Mouse (Mus musculus): ENCODE measurements at regions not wholly inside any gene's neighbourhood (a gene's known extent, or its start where the extent isn't known, plus 50 kb on each side); places are given as distances from the start of the nearest gene placed in this dataset.

GRCm38 (mm10) chr13:42358588-42358987, 57.3 kb downstream of the Edn1 start:
- no peak for DNase-seq

GRCm38 (mm10) chr13:42367655-42368554, 66.6 kb downstream of the Edn1 start:
- peak; percentile 69 to 92 for DNase-seq

GRCm38 (mm10) chr13:42369826-42370225, 68.5 kb downstream of the Edn1 start:
- DNase-seq, result peak; percentile 49 to 86

- DNase-seq, result no peak
These were observed 70.9 kb downstream of the Edn1 start for GRCm38 (mm10) chr13:42372201-42372600.

- peak; percentile 15 to 47 for DNase-seq
These were observed 72.9 kb downstream of the Edn1 start for GRCm38 (mm10) chr13:42374181-42374596.

- DNase-seq, result no peak
These were observed 78.4 kb downstream of the Edn1 start for GRCm38 (mm10) chr13:42379675-42380074.

GRCm38 (mm10) chr13:42383099-42383498, 81.8 kb downstream of the Edn1 start:
- no peak for DNase-seq

GRCm38 (mm10) chr13:42390389-42390788, 89.1 kb downstream of the Edn1 start:
- DNase-seq, result no peak

GRCm38 (mm10) chr13:42391330-42392005, 90.2 kb downstream of the Edn1 start:
- no peak for DNase-seq

GRCm38 (mm10) chr13:42392701-42393100, 91.4 kb downstream of the Edn1 start:
- no peak for DNase-seq

GRCm38 (mm10) chr13:42394572-42394971, 93.3 kb downstream of the Edn1 start:
- DNase-seq, result no peak

- no peak for DNase-seq
These were observed 100.2 kb downstream of the Edn1 start for GRCm38 (mm10) chr13:42401513-42401912.

GRCm38 (mm10) chr13:42403231-42404020, 102.2 kb downstream of the Edn1 start:
- peak in 1 of 2 experiments; percentile 14 for DNase-seq

- DNase-seq, result no peak
These were observed 111.5 kb downstream of the Edn1 start for GRCm38 (mm10) chr13:42412652-42413282.

GRCm38 (mm10) chr13:42446921-42447320, 145.6 kb downstream of the Edn1 start:
- no peak for DNase-seq

- DNase-seq, result no peak
These were observed 152.4 kb downstream of the Edn1 start for GRCm38 (mm10) chr13:42453665-42454064.

- DNase-seq, result no peak
These were observed 158.6 kb downstream of the Edn1 start for GRCm38 (mm10) chr13:42459892-42460291.

GRCm38 (mm10) chr13:42478825-42479224, 177.5 kb downstream of the Edn1 start:
- DNase-seq, result peak in 1 of 2 experiments; percentile 17

- no peak for DNase-seq
These were observed 189.3 kb upstream of the Phactr1 start for GRCm38 (mm10) chr13:42490956-42491680.

GRCm38 (mm10) chr13:42494371-42494770, 186.1 kb upstream of the Phactr1 start:
- peak in 1 of 2 experiments; percentile 17 for DNase-seq

GRCm38 (mm10) chr13:42498351-42498750, 182.1 kb upstream of the Phactr1 start:
- no peak for DNase-seq

GRCm38 (mm10) chr13:42507535-42507934, 172.9 kb upstream of the Phactr1 start:
- DNase-seq, result no peak
